Mouse (Mus musculus) hindbrain, embryonic 10.5 days (tissue): ENCODE measurements at regions not wholly inside any gene's neighbourhood (a gene's known extent, or its start where the extent isn't known, plus 50 kb on each side); places are given as distances from the start of the nearest gene placed in this dataset.

Experiments
- DNase-seq: peaks from one replicate; pipeline ENCODE4 v3.0.0-alpha.2; 2017; ENCODE audit warnings: low spot score
- H3K27ac ChIP-seq: fragments of 300-500 bp; sonication (generic); 2 replicates; pipeline ENCODE4 v1.5.1; 2016; ENCODE audit warnings: mild to moderate bottlenecking, moderate library complexity
- H3K27me3 ChIP-seq: fragments of 300-500 bp; sonication (generic); 2 replicates; pipeline ENCODE4 v1.6.1; 2016; ENCODE audit warnings: mild to moderate bottlenecking; ENCODE audit not compliant: poor library complexity, insufficient read depth, severe bottlenecking
- H3K36me3 ChIP-seq: fragments of 300-500 bp; sonication (generic); 2 replicates; pipeline ENCODE4 v1.6.1; 2016; ENCODE audit warnings: mild to moderate bottlenecking, moderate library complexity
- H3K4me1 ChIP-seq: fragments of 300-500 bp; sonication (generic); replicated peaks from 2 replicates; pipeline ENCODE4 v1.6.1; 2016; ENCODE audit warnings: mild to moderate bottlenecking
- H3K4me3 ChIP-seq: fragments of 300-500 bp; sonication (generic); 2 replicates; pipeline ENCODE4 v1.5.1; 2016; ENCODE audit warnings: mild to moderate bottlenecking, moderate library complexity
- H3K9me3 ChIP-seq: fragments of 300-500 bp; sonication (generic); 2 replicates; pipeline ENCODE4 v1.6.1; 2016; ENCODE audit warnings: mild to moderate bottlenecking, moderate library complexity
- WGBS: fragments of 180-500 bp; shearing (Covaris S2); methylation state at CpG from one replicate; pipeline ENCODE4 v1.1.7; 2016; 5-methylcytosine and 5-hydroxymethylcytosine counted together

DNA sequence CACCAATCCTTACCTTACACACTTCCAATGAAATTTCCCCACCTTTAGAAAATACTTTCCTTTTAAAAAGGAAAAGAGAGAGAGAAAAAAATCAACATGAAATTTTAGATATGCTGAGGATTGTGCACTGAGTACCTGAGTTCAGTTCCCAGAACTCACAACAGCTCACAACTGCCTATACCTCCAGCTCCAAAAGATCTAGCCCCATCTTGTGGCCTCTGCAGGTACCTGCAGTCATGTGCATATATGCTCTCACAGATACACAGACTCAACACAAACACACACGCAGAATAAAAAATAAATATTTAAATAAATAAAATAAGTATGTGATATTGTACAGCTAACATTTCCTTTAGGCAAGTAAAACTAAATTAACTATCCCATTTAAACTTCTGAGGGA is 260.3 kb upstream of the Zwint start:
- no peak for DNase-seq
- WGBS: 86% methylated on average over 1 of the region's 1 CpGs
- no peaks in the 10 kb centered on the region for H3K4me1 ChIP-seq
- H3K9me3 ChIP-seq: 0 out of 2 replicates have a peak, but pooled peaks cover 2% of the 10 kb centered on the region
- no peaks in the 10 kb centered on the region for H3K36me3 ChIP-seq
- no peaks in the 10 kb centered on the region for H3K27me3 ChIP-seq
- no peak overlapping the region for H3K27ac ChIP-seq
- H3K4me3 ChIP-seq: no peak overlapping the region

DNA sequence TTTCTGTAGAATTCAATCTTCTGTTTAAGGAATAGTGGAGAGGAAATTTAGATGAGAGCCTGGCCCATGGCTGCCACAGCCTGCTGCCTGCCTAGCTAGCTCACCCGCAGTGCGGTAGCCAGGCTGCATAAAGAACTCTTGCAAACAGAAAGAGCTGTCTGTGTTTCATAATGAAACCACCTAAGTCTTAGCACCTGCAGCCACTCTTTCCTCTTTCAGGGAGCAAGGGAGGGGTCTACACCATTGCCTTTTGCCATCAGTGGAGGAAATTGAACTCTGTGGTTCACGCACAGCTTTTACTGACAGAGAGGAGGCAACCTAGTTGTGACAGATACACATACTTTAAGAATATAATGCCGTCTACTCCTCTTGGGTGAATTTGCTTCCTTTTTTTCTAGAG is 251.4 kb upstream of the Zwint start:
- 71% methylated on average over 4 of the region's 4 CpGs for WGBS
- no peak overlapping the region for H3K27ac ChIP-seq
- H3K27me3 ChIP-seq: no peaks in the 10 kb centered on the region
- no peaks in the 10 kb centered on the region for H3K9me3 ChIP-seq
- H3K4me3 ChIP-seq: no peak overlapping the region
- DNase-seq: no peak
- no peaks in the 10 kb centered on the region for H3K36me3 ChIP-seq
- no peaks in the 10 kb centered on the region for H3K4me1 ChIP-seq

DNA sequence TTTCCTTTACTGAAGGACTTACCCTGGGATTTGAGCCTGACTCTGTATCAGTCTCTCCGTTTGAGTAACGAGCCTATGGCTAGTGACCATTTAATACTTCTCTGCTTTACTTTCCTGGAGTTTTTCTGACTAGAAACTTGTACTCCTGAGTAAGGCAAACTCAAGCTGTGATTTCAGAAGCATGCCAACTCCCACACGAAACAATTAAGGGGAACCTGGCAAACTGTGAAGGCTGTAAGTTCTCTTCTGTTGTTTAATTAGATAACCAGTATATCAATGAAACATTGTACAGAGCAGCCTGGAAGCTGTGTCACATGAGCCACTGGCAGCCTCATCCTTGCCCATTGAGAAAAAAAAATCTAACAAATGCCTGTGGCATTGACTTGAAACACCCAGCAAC is 244.3 kb upstream of the Zwint start:
- H3K4me3 ChIP-seq: no peak overlapping the region
- H3K27me3 ChIP-seq: no peaks in the 10 kb centered on the region
- H3K4me1 ChIP-seq: no peaks in the 10 kb centered on the region
- H3K36me3 ChIP-seq: no peaks in the 10 kb centered on the region
- DNase-seq: no peak
- no peaks in the 10 kb centered on the region for H3K9me3 ChIP-seq
- no peak overlapping the region for H3K27ac ChIP-seq
- WGBS: 84% methylated on average over 3 of the region's 3 CpGs

DNA sequence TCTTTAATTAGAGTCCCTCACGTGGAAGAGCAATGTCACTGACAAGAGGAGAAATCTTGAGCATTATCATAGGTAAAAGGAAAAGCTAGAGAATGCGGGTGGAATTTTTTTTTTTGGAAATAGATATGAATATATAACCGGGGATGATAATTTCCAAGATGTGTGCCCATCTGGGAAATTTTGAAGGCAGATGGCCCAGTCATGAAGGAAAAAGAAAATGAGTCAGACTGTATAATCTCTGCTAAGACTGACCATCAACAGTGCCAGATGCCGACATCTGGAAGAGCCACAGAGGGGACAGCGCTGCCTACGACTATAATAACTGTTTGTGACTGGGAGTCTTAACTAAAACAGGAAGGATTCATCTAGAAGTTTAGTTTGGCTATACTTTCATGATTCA is 243.0 kb upstream of the Zwint start:
- no peaks in the 10 kb centered on the region for H3K9me3 ChIP-seq
- H3K27ac ChIP-seq: no peak overlapping the region
- H3K27me3 ChIP-seq: no peaks in the 10 kb centered on the region
- no peak overlapping the region for H3K4me3 ChIP-seq
- no peaks in the 10 kb centered on the region for H3K36me3 ChIP-seq
- H3K4me1 ChIP-seq: no peaks in the 10 kb centered on the region
- DNase-seq: no peak
- WGBS: 82% methylated on average over 6 of the region's 6 CpGs

DNA sequence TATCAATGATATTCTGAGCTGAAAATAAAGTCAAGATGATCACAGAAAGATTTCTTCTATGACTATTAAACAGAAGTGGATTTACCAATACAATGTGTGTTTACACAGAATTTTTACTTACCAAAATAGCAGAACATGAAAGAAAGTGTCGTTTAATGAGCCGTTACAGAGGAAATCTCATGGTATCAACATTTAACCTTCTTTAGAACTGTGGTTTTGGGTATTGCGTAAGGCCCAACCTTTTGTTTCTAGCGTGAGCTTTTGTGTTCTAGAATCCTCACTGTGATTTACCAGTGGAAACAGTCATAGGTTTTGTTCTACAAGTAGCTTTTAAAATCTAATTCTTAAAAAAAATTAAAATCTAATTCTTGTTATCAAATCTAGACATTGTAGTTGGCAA is 200.0 kb upstream of the Zwint start:
- Histone ChIP-seq H3K4me1 (no peaks in the 10 kb centered on the region), H3K27me3 (no peaks in the 10 kb centered on the region), H3K4me3 (no peak overlapping the region), H3K27ac (no peak overlapping the region), H3K36me3 (no peaks in the 10 kb centered on the region), H3K9me3 (no peaks in the 10 kb centered on the region)
- no peak for DNase-seq
- 90% methylated on average over 4 of the region's 4 CpGs for WGBS

DNA sequence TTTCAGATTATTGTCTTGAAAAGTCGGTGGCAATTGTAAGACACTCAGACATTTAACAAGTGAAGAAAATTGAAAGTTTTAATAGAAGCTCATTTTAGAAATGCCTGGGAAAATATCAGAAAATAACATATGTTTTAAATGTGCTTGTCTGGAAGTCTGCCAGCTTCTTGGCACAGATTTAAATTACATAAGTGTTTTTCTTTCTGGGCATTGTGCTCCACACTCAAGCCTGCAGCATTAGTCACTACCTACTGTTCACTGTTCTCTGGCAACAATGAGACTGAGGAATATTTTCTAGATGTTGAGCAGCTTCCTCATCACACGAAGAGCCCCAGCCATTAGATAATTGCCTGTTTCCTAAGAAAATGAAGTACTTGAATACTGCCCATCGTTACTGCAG is 170.3 kb upstream of the Zwint start:
- Histone ChIP-seq H3K27me3 (no peaks in the 10 kb centered on the region), H3K9me3 (no peaks in the 10 kb centered on the region), H3K27ac (no peak overlapping the region), H3K4me1 (no peaks in the 10 kb centered on the region), H3K4me3 (no peak overlapping the region), H3K36me3 (no peaks in the 10 kb centered on the region)
- 80% methylated on average over 3 of the region's 3 CpGs for WGBS
- no peak for DNase-seq

- Histone ChIP-seq H3K27ac (no peak overlapping the region), H3K4me3 (no peak overlapping the region), H3K4me1 (no peaks in the 10 kb centered on the region), H3K27me3 (no peaks in the 10 kb centered on the region), H3K9me3 (no peaks in the 10 kb centered on the region), H3K36me3 (no peaks in the 10 kb centered on the region)
- 81% methylated on average over 3 of the region's 3 CpGs for WGBS
- no peak for DNase-seq
Measured at GRCm38 (mm10) chr10:72532431-72532830, 122.2 kb upstream of the Zwint start.

GRCm38 (mm10) chr10:72533427-72533826 is 121.2 kb upstream of the Zwint start:
- no peak overlapping the region for H3K27ac ChIP-seq
- H3K36me3 ChIP-seq: no peaks in the 10 kb centered on the region
- no peaks in the 10 kb centered on the region for H3K27me3 ChIP-seq
- WGBS: 83% methylated on average over 3 of the region's 3 CpGs
- no peak for DNase-seq
- H3K4me3 ChIP-seq: no peak overlapping the region
- H3K4me1 ChIP-seq: no peaks in the 10 kb centered on the region
- H3K9me3 ChIP-seq: no peaks in the 10 kb centered on the region

- no peak overlapping the region for H3K27ac ChIP-seq
- no peaks in the 10 kb centered on the region for H3K9me3 ChIP-seq
- DNase-seq: no peak
- H3K27me3 ChIP-seq: no peaks in the 10 kb centered on the region
- H3K4me1 ChIP-seq: no peaks in the 10 kb centered on the region
- H3K36me3 ChIP-seq: no peaks in the 10 kb centered on the region
- H3K4me3 ChIP-seq: no peak overlapping the region
- WGBS: 86% methylated on average over 4 of the region's 4 CpGs
Measured at GRCm38 (mm10) chr10:72533859-72534258, 120.8 kb upstream of the Zwint start.

GRCm38 (mm10) chr10:72549564-72549963 is 105.1 kb upstream of the Zwint start:
- 91% methylated on average over 1 of the region's 1 CpGs for WGBS
- no peak for DNase-seq
- no peaks in the 10 kb centered on the region for H3K9me3 ChIP-seq
- no peak overlapping the region for H3K4me3 ChIP-seq
- H3K4me1 ChIP-seq: no peaks in the 10 kb centered on the region
- H3K27me3 ChIP-seq: no peaks in the 10 kb centered on the region
- no peak overlapping the region for H3K27ac ChIP-seq
- no peaks in the 10 kb centered on the region for H3K36me3 ChIP-seq

DNA sequence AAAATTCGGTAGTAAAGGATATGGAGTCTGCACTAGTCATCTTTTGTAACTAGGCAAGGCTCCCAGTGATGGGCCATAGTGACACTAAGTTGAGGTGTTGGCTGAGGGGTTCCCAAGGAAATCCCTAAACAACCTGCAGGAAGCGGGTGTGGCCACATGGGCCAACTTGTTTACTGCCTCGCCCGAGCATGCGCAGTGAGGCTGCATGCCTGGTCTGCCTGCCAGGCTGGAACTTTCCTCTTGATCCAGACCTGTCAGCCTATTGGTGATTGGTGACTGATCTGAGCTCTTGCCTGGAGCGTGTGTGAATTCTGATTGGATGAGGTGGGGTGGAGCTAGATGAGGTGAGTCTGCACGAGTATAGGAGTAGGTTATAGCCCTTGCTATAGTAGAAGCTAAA is 103.1 kb upstream of the Zwint start:
- WGBS: 84% methylated on average over 7 of the region's 7 CpGs
- no peaks in the 10 kb centered on the region for H3K27me3 ChIP-seq
- H3K9me3 ChIP-seq: no peaks in the 10 kb centered on the region

DNA sequence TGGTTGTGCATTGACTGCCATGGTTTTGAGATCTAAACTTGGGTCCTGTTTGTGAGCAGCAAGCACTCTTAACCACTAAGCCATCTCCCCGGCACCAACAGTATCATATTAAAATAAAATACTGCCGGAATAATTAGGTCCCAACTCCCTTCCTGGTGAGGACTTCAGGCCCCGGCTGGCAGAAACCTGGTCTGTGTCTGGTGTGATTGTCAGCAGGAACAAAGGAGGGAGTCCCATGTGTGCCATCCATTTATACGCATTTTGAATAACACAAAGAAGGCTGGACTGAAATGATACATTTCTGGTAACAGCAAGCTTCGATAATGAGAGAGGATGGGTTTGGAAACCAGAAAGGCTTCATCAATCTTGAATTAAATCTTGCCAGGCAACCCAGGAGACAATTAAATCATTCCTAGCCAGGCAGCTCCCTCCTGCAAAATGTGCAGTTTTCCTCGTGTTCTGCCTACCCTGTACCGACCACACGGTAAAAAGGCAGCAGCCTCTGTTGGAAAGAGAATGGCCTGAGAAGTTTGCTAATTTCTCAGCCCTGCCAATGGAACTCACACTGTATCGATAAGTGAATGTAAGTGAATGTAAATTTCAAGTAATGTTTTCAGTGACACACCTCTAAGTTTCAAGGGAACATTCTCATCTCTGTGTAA is 80.5 kb upstream of the Zwint start:
- Histone ChIP-seq H3K9me3 (no peaks in the 10 kb centered on the region), H3K4me1 (no peaks in the 10 kb centered on the region), H3K27me3 (no peaks in the 10 kb centered on the region), H3K36me3 (no peaks in the 10 kb centered on the region), H3K4me3 (no peak overlapping the region), H3K27ac (no peak overlapping the region)
- 78% methylated on average over 9 of the region's 9 CpGs for WGBS
- no peak for DNase-seq

More for the DNA sequence above, 103.1 kb upstream of the Zwint start:
- no peak overlapping the region for H3K4me3 ChIP-seq
- H3K27ac ChIP-seq: no peak overlapping the region
- no peak for DNase-seq
- H3K4me1 ChIP-seq: no peaks in the 10 kb centered on the region
- H3K36me3 ChIP-seq: no peaks in the 10 kb centered on the region

- no peaks in the 10 kb centered on the region for H3K27me3 ChIP-seq
- DNase-seq: no peak
Measured at GRCm38 (mm10) chr10:72577713-72578112, 76.9 kb upstream of the Zwint start.

DNA sequence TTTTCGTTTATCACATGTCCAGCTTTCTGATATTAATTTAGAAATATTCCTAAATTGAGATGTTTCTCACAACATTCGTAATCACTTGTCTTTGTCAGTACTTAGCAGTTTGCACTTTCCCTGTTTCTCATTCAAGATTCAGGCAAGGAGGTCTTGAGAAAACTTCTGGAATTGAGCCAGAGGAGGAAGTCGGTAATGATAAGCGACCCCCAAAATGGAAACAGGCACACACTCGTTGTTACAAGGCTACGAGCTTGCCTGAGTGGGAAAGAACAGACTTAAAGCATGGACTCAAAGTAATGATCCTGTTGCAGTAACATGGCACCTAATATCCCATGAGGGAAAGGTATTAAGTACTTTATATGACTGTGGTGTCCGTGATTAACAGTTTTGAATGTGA is 76.1 kb upstream of the Zwint start:
- Histone ChIP-seq H3K36me3 (no peaks in the 10 kb centered on the region), H3K27me3 (no peaks in the 10 kb centered on the region), H3K9me3 (no peaks in the 10 kb centered on the region), H3K4me1 (no peaks in the 10 kb centered on the region), H3K27ac (no peak overlapping the region), H3K4me3 (no peak overlapping the region)
- 89% methylated on average over 7 of the region's 7 CpGs for WGBS
- no peak for DNase-seq

More at GRCm38 (mm10) chr10:72577713-72578112, 76.9 kb upstream of the Zwint start:
- Histone ChIP-seq H3K4me1 (no peaks in the 10 kb centered on the region), H3K9me3 (no peaks in the 10 kb centered on the region), H3K36me3 (no peaks in the 10 kb centered on the region), H3K4me3 (no peak overlapping the region), H3K27ac (no peak overlapping the region)
- WGBS: 88% methylated on average over 3 of the region's 3 CpGs
